In genomic region chr3:152980431-152980830, GRCm38 (mm10) we compare ENCODE assay signal across 10 mouse cellular contexts. TPM values are rescaled to one million over a fixed set of nuclear protein-coding genes. Genes with fewer than 3 reads are reported as not detected.
A peak's percentile ranks its signal among the peaks of the same experiment; 100 is the strongest.
DNase-seq lines count a peak whose midpoint lies in the region.
"Had no signal": no experiment of that assay in that cellular context is flagged by ENCODE, and none has a peak within 500 bp of the region (broad histone marks: within the 10 kb centered on the region; RNA-seq: fewer than 3 reads in every experiment).

No protein-coding gene starts in this region.

- peaks cover 57% of the 10 kb centered on the region for H3K27me3 ChIP-seq in limb, embryonic 10.5 days (ENCODE audit: low read depth, poor library complexity, severe bottlenecking)

- no peak overlapping the region for H3K27ac ChIP-seq in limb, embryonic 10.5 days
- H3K27ac ChIP-seq: macrophage had no signal

- peak; percentile 28 for DNase-seq in gastrocnemius, adult 18-20 months (ENCODE audit: low spot score)
- DNase-seq in gastrocnemius, postnatal 4 days (ENCODE audit: low spot score in 2 of 2), result no peak
- peak; percentile 6 for DNase-seq in NIH3T3 (ENCODE audit: low read depth)
- DNase-seq in gastrocnemius, postnatal 10 days, result peak; percentile 14
- DNase-seq in limb, embryonic 10.5 days (ENCODE audit: low spot score), result no peak
- peak; percentile 30 for DNase-seq in right cerebral cortex, postnatal 25 days
- no peak for DNase-seq in spleen, adult 12 weeks (ENCODE audit: low spot score)
- DNase-seq in thymus, postnatal 0 days (ENCODE audit: low spot score), result no peak

- no peaks in the 10 kb centered on the region for H3K9me3 ChIP-seq in limb, embryonic 10.5 days (replicated peaks)

- H3K4me1 ChIP-seq in limb, embryonic 10.5 days, result peaks cover 20% of the 10 kb centered on the region

- peak overlapping the region; percentile 56 for H3K4me3 ChIP-seq in limb, embryonic 10.5 days

- H3K36me3 ChIP-seq in limb, embryonic 10.5 days, result no peaks in the 10 kb centered on the region

- WGBS in limb, embryonic 10.5 days, result 9% methylated on average over 6 of the region's 6 CpGs

RNA-seq across cellular contexts. Expression of gene St6galnac5, which starts 1.6 kb away (rescaled TPM):
- under 1 TPM; 0.14 to 0.18 TPM for total RNA-seq in gastrocnemius, adult 18-20 months (2021)
- under 1 TPM; 0.25 to 0.31 TPM for total RNA-seq in gastrocnemius, postnatal 4 days (2021)
- under 1 TPM; 0.18 to 0.33 TPM for total RNA-seq in gastrocnemius, postnatal 10 days (2021)
- 0.28 and 0.66 TPM in 2 replicates for polyA plus RNA-seq in limb, embryonic 10.5 days (2016; fragmentation: Nextera tagmentation; extraction: Ambion mirVana)
- 0.05 and 0.23 TPM in 2 replicates for polyA plus RNA-seq in thymus, postnatal 0 days (2015; fragmentation: Nextera tagmentation; extraction: Ambion mirVana)
- total RNA-seq: CH12.LX had no signal
- polyA plus RNA-seq: macrophage had no signal

Comparison
In these comparisons a context has a peak if more than half of its experiments do, and no peak if none do; other contexts are left out.
1. DNase-seq: peak in gastrocnemius, adult 18-20 months (single experiment), NIH3T3 (single experiment), gastrocnemius, postnatal 10 days (single experiment) and right cerebral cortex, postnatal 25 days (single experiment); none in gastrocnemius, postnatal 4 days (0 of 2), limb, embryonic 10.5 days (single experiment), spleen, adult 12 weeks (single experiment) and thymus, postnatal 0 days (single experiment).